ENCODE assay signal across 10 mouse cellular contexts in the genomic region with DNA sequence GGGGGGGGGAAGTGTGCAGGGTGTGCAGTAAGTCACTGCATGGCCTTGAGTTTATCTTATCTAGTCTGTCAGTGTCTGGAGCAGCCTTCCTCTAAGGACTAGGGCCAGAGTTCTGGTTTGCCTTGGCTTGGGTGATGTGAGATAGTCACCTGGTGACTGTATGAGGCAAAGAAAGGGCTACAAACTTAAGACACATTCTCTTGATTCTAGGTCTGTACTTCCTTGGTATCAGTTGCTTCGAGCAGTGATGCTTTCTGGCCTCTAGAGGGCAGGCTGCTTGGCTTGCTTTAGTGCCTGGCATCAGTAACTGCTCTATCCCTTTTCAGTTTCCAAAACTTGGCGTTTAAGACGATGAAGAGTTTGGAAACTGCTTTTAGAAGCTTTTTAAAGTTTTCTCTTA. TPM values are rescaled to one million over a fixed set of nuclear protein-coding genes. Genes with fewer than 3 reads are reported as not detected.
DNase-seq lines count a peak whose midpoint lies in the region; ATAC-seq and TF ChIP-seq lines count a peak whose summit lies in the region.
"Had no signal": no experiment of that assay in that cellular context is flagged by ENCODE, and none has a peak within 500 bp of the region (broad histone marks: within the 10 kb centered on the region; RNA-seq: fewer than 3 reads in every experiment).

No protein-coding gene starts in this region.

- H3K4me1 ChIP-seq in heart, embryonic 12.5 days (replicated peaks) = peaks cover 62% of the 10 kb centered on the region
- H3K4me1 ChIP-seq in intestine, postnatal 0 days (replicated peaks; ENCODE audit: control insufficient read depth, insufficient read depth, low read length) = 0 out of 2 replicates have a peak, but pooled peaks cover 5% of the 10 kb centered on the region
- H3K4me1 ChIP-seq in midbrain, embryonic 14.5 days (ENCODE audit: control insufficient read depth, insufficient read depth, low read length) = peaks cover 23% of the 10 kb centered on the region

- 54% methylated on average over 3 of the region's 3 CpGs for WGBS in heart, embryonic 12.5 days
- whole genome bisulfite sequencing in intestine, postnatal 0 days = 47% methylated on average over 3 of the region's 3 CpGs
- 68% methylated on average over 3 of the region's 3 CpGs for WGBS in midbrain, embryonic 14.5 days

- H3K27me3 ChIP-seq in heart, embryonic 12.5 days (replicated peaks) = no peaks in the 10 kb centered on the region
- no peaks in the 10 kb centered on the region for H3K27me3 ChIP-seq in intestine, postnatal 0 days (replicated peaks; ENCODE audit: control insufficient read depth, insufficient read depth, low read length)
- H3K27me3 ChIP-seq in midbrain, embryonic 14.5 days (ENCODE audit: control insufficient read depth, insufficient read depth, low read length) = no peaks in the 10 kb centered on the region
- H3K27me3 ChIP-seq: embryonic facial prominence, embryonic 15.5 days; liver, embryonic 13.5 days had no signal

- H3K4me3 ChIP-seq in heart, embryonic 12.5 days = no peak overlapping the region
- no peak overlapping the region for H3K4me3 ChIP-seq in intestine, postnatal 0 days (ENCODE audit: low read depth, low read length)
- H3K4me3 ChIP-seq in midbrain, embryonic 14.5 days (replicated peaks; ENCODE audit: low read depth, low read length) = no peak overlapping the region
- H3K4me3 ChIP-seq: embryonic facial prominence, embryonic 15.5 days; liver, embryonic 13.5 days had no signal

- no peak overlapping the region for H3K27ac ChIP-seq in heart, embryonic 12.5 days (ENCODE audit: poor library complexity, severe bottlenecking)
- H3K27ac ChIP-seq in intestine, postnatal 0 days (ENCODE audit: low read depth, low read length) = no peak overlapping the region
- no peak overlapping the region for H3K27ac ChIP-seq in midbrain, embryonic 14.5 days (replicated peaks; ENCODE audit: low read depth, low read length)
- H3K27ac ChIP-seq: embryonic facial prominence, embryonic 15.5 days; liver, embryonic 13.5 days had no signal

- H3K36me3 ChIP-seq in heart, embryonic 12.5 days = peaks cover 27% of the 10 kb centered on the region
- H3K36me3 ChIP-seq in intestine, postnatal 0 days (ENCODE audit: control insufficient read depth, insufficient read depth) = peaks cover 12% of the 10 kb centered on the region; the same call in 1 of the 2 replicates
- peaks cover 32% of the 10 kb centered on the region for H3K36me3 ChIP-seq in midbrain, embryonic 14.5 days (ENCODE audit: control insufficient read depth, insufficient read depth, low read length)

- H3K9me3 ChIP-seq in heart, embryonic 12.5 days (replicated peaks) = peaks cover 9% of the 10 kb centered on the region
- no peaks in the 10 kb centered on the region for H3K9me3 ChIP-seq in intestine, postnatal 0 days (ENCODE audit: control insufficient read depth)
- no peaks in the 10 kb centered on the region for H3K9me3 ChIP-seq in midbrain, embryonic 14.5 days (ENCODE audit: control insufficient read depth, low read length)
- H3K9me3 ChIP-seq: embryonic facial prominence, embryonic 15.5 days; liver, embryonic 13.5 days had no signal

- no peak overlapping the region for H3K4me2 ChIP-seq in heart, embryonic 12.5 days
- H3K4me2 ChIP-seq in intestine, postnatal 0 days (replicated peaks; ENCODE audit: low read depth) = no peak overlapping the region
- no peak overlapping the region for H3K4me2 ChIP-seq in midbrain, embryonic 14.5 days (ENCODE audit: low read length)
- H3K4me2 ChIP-seq: embryonic facial prominence, embryonic 15.5 days; liver, embryonic 13.5 days had no signal

- H3K9ac ChIP-seq in heart, embryonic 12.5 days = no peak overlapping the region
- H3K9ac ChIP-seq in intestine, postnatal 0 days (ENCODE audit: low read depth, low read length) = no peak overlapping the region
- H3K9ac ChIP-seq in midbrain, embryonic 14.5 days (replicated peaks; ENCODE audit: low read length) = no peak overlapping the region
- H3K9ac ChIP-seq: embryonic facial prominence, embryonic 15.5 days; liver, embryonic 13.5 days had no signal

- peak; percentile 89 for TF ChIP-seq CTCF in intestine, postnatal 0 days (IDR thresholded peaks at IDR 0.05; ENCODE audit: low read depth)

- DNase-seq in heart, postnatal 10 days = peak; percentile 66 to 76
- DNase-seq in 3T3-L1 (ENCODE audit: low read depth, low spot score) = peak; percentile 68
- peak; percentile 84 for DNase-seq in CD4-positive, CD25-positive, alpha-beta regulatory T cell, adult 2 months (ENCODE audit: low read depth, low spot score)
- DNase-seq in cerebellum, postnatal 10 days = peak; percentile 75
- peak; percentile 80 for DNase-seq in midbrain, embryonic 14.5 days
- DNase-seq in urinary bladder, postnatal 25 days (ENCODE audit: low spot score) = no peak
- DNase-seq: liver, embryonic 13.5 days had no signal

- ATAC-seq in heart, embryonic 12.5 days (ENCODE audit: insufficient number of reproducible peaks, low FRiP score) = no peak
- 0 out of 2 replicates have a peak, but pooled peaks have one; percentile 25 for ATAC-seq in intestine, postnatal 0 days
- no peak for ATAC-seq in midbrain, embryonic 14.5 days (ENCODE audit: low FRiP score, low TSS enrichment)

- intact Hi-C loops in heart, postnatal 10 days (cut with DNase I) = no loop called here

RNA-seq across cellular contexts. Expression of a gene that starts 10.7 kb away (rescaled TPM):
- total RNA-seq in heart, postnatal 10 days (2021) = 100 to 1,000 TPM; 187 to 216 TPM
- polyA plus RNA-seq in heart, embryonic 12.5 days (2016; fragmentation: Nextera tagmentation; extraction: Ambion mirVana) = 26.1 and 31.8 TPM in 2 replicates
- 6.8 and 9.3 TPM in 2 replicates for polyA plus RNA-seq in intestine, postnatal 0 days (2015; fragmentation: Nextera tagmentation; extraction: Ambion mirVana)
- 48.9 and 56.7 TPM in 2 replicates for polyA plus RNA-seq in midbrain, embryonic 14.5 days (2014; fragmentation: Nextera tagmentation; extraction: Ambion mirVana)
